In the genomic region with DNA sequence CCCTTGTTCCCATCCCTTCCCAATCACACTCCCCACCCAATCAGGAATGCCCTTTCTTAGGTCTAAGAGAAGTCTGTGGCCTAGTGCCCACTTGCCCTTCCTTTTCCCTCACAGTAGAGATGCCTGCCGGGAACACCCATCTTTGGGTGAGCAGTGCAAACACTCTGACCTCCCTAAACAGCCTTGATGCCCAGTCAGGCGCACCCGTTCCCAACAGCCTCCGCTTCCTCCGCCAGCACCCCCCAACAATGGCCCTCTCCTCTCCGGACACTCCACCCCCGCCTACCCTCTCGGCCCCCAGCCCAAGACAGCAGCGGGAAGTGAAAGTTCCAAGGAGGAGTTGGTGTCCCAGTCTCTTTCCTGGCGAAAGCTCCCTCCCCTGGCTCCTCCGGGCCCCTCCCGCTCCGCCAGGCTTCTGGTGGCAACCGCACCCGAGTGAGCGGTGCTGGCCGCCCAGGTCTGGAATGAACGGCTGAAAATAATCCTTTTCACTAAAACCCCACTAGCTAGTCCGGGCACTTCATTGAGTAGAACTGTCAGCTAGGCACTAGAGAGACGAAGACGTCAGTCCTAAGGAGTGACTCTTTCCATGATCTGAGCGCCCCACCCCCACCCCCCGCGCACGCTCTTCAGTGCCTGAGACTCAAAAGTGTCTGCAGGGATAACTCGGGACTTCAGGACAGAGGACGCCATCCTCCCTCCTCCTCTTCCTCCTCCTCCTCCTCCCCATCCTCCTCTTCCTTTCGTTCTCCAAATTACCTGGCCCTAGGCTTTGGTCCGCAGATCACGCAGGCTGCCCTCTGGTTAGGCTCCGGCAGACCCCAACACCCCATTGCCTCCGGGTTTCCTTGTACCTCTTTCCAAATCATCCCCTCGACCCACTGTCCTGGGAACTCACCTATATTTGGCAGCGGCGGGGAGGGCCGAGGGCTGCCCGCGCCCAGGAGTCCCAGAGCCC, we compare ENCODE assay signal across 8 mouse cellular contexts. TPM values are rescaled to one million over a fixed set of nuclear protein-coding genes. Genes with fewer than 3 reads are reported as not detected.
A peak's percentile ranks its signal among the peaks of the same experiment; 100 is the strongest.
DNase-seq lines count a peak whose midpoint lies in the region; ATAC-seq and TF ChIP-seq lines count a peak whose summit lies in the region.

No protein-coding gene starts in this region.

- ATAC-seq in forebrain, embryonic 12.5 days (ENCODE audit: low FRiP score) = peak; percentile 34
- ATAC-seq in limb, embryonic 13.5 days (ENCODE audit: low FRiP score, low read depth) = peak; percentile 21; the same call in 1 of the 2 replicates
- peak; percentile 47 for ATAC-seq in midbrain, postnatal 0 days (ENCODE audit: low FRiP score)

- H3K4me3 ChIP-seq in left cerebral cortex, adult 2 months = peak overlapping the region; percentile 80
- H3K4me3 ChIP-seq in forebrain, embryonic 12.5 days (replicated peaks) = peak overlapping the region; percentile 62
- peak overlapping the region; percentile 73 for H3K4me3 ChIP-seq in hindbrain, embryonic 10.5 days
- H3K4me3 ChIP-seq in limb, embryonic 13.5 days = peak overlapping the region; percentile 67
- peak overlapping the region; percentile 76 for H3K4me3 ChIP-seq in midbrain, postnatal 0 days (ENCODE audit: low read depth, low read length)

- intact Hi-C loops in left cerebral cortex, adult 2 months (cut with DNase I) = loop anchor here (10.0 kb wide), 1 partner anchor 136 kb away; no protein-coding TSS in a partner anchor
- intact Hi-C loops in left cerebral cortex, postnatal 4 days (cut with DNase I) = no loop called here

- DNase-seq in left cerebral cortex, adult 2 months (ENCODE audit: extremely low spot score in 1 of 2, low spot score in 2 of 2) = peak in 1 of 2 experiments; percentile 27
- no peak for DNase-seq in left cerebral cortex, postnatal 4 days
- DNase-seq in adrenal gland, postnatal 25 days = peak; percentile 54
- peak; percentile 25 for DNase-seq in hindbrain, embryonic 10.5 days (ENCODE audit: low spot score)
- peak; percentile 35 for DNase-seq in midbrain, postnatal 0 days (ENCODE audit: low spot score)
- DNase-seq in frontal cortex, postnatal 36 days (ENCODE audit: low spot score in 2 of 2) = no peak

- peak overlapping the region; percentile 59 for H3K9ac ChIP-seq in forebrain, embryonic 12.5 days
- H3K9ac ChIP-seq in limb, embryonic 13.5 days = peak overlapping the region; percentile 72
- H3K9ac ChIP-seq in midbrain, postnatal 0 days (replicated peaks; ENCODE audit: low read length, poor library complexity, severe bottlenecking) = peak overlapping the region; percentile 71

- no peak for TF ChIP-seq CTCF in left cerebral cortex, adult 2 months (IDR thresholded peaks at IDR 0.05)
- no peak for TF ChIP-seq CTCF in midbrain, postnatal 0 days (IDR thresholded peaks at IDR 0.05)

- peak overlapping the region; percentile 91 for H3K4me2 ChIP-seq in forebrain, embryonic 12.5 days
- peak overlapping the region; percentile 95 for H3K4me2 ChIP-seq in limb, embryonic 13.5 days (replicated peaks)
- H3K4me2 ChIP-seq in midbrain, postnatal 0 days (ENCODE audit: low read depth, low read length, poor library complexity, severe bottlenecking) = peak overlapping the region; percentile 96

- H3K9me3 ChIP-seq in forebrain, embryonic 12.5 days = no peaks in the 10 kb centered on the region
- no peaks in the 10 kb centered on the region for H3K9me3 ChIP-seq in hindbrain, embryonic 10.5 days
- no peaks in the 10 kb centered on the region for H3K9me3 ChIP-seq in limb, embryonic 13.5 days
- H3K9me3 ChIP-seq in midbrain, postnatal 0 days (ENCODE audit: low read length) = no peaks in the 10 kb centered on the region

- H3K36me3 ChIP-seq in forebrain, embryonic 12.5 days (replicated peaks) = no peaks in the 10 kb centered on the region; the same call in 1 of the 2 replicates
- H3K36me3 ChIP-seq in hindbrain, embryonic 10.5 days = peaks cover 28% of the 10 kb centered on the region
- peaks cover 31% of the 10 kb centered on the region for H3K36me3 ChIP-seq in limb, embryonic 13.5 days
- peaks cover 15% of the 10 kb centered on the region for H3K36me3 ChIP-seq in midbrain, postnatal 0 days (ENCODE audit: insufficient read depth, low read length)

- H3K4me1 ChIP-seq in forebrain, embryonic 12.5 days = peaks cover 19% of the 10 kb centered on the region
- peaks cover 46% of the 10 kb centered on the region for H3K4me1 ChIP-seq in hindbrain, embryonic 10.5 days (replicated peaks)
- H3K4me1 ChIP-seq in limb, embryonic 13.5 days = peaks cover 17% of the 10 kb centered on the region
- 0 out of 2 replicates have a peak, but pooled peaks cover 2% of the 10 kb centered on the region for H3K4me1 ChIP-seq in midbrain, postnatal 0 days (ENCODE audit: insufficient read depth, low read length)

- H3K27me3 ChIP-seq in forebrain, embryonic 12.5 days = peaks cover 44% of the 10 kb centered on the region
- H3K27me3 ChIP-seq in hindbrain, embryonic 10.5 days (ENCODE audit: insufficient read depth, poor library complexity, severe bottlenecking) = peaks cover 65% of the 10 kb centered on the region
- peaks cover 15% of the 10 kb centered on the region for H3K27me3 ChIP-seq in limb, embryonic 13.5 days
- H3K27me3 ChIP-seq in midbrain, postnatal 0 days (ENCODE audit: insufficient read depth, low read length) = no peaks in the 10 kb centered on the region

- H3K27ac ChIP-seq in left cerebral cortex, adult 2 months = peak overlapping the region; percentile 95
- H3K27ac ChIP-seq in forebrain, embryonic 12.5 days = peak overlapping the region; percentile 46; the same call in 1 of the 2 replicates
- H3K27ac ChIP-seq in hindbrain, embryonic 10.5 days = peak overlapping the region; percentile 86
- H3K27ac ChIP-seq in limb, embryonic 13.5 days = no peak overlapping the region
- peak overlapping the region; percentile 89 for H3K27ac ChIP-seq in midbrain, postnatal 0 days (ENCODE audit: low read depth, low read length)

- 1% methylated on average over 38 of the region's 38 CpGs for WGBS in forebrain, embryonic 12.5 days
- WGBS in hindbrain, embryonic 10.5 days = under 1% methylated on average over 38 of the region's 38 CpGs
- 2% methylated on average over 38 of the region's 38 CpGs for WGBS in limb, embryonic 13.5 days
- 1% methylated on average over 38 of the region's 38 CpGs for WGBS in midbrain, postnatal 0 days

RNA-seq across cellular contexts. Expression of a gene that starts 0.6 kb away (rescaled TPM):
- 100 to 1,000 TPM; 106 to 115 TPM for total RNA-seq in left cerebral cortex, adult 2 months (2021)
- total RNA-seq in left cerebral cortex, postnatal 4 days (2021) = 10 to 100 TPM; 84.1 to 91.0 TPM
- 50.4 and 65.1 TPM in 2 replicates for total RNA-seq in adrenal gland, postnatal 25 days (2021)
- 22.7 and 28.2 TPM in 2 replicates for polyA plus RNA-seq in forebrain, embryonic 12.5 days (2016; fragmentation: Nextera tagmentation; extraction: Ambion mirVana)
- 36.4 and 38.1 TPM in 2 replicates for polyA plus RNA-seq in hindbrain, embryonic 10.5 days (2016; fragmentation: Nextera tagmentation; extraction: Ambion mirVana)
- 50.3 and 52.2 TPM in 2 replicates for polyA plus RNA-seq in limb, embryonic 13.5 days (2015; fragmentation: Nextera tagmentation; extraction: Ambion mirVana)
- 63.4 and 88.8 TPM in 2 replicates for total RNA-seq in midbrain, postnatal 0 days (2014; rRNA removed)
- 73.6 and 79.4 TPM in 2 replicates for polyA plus RNA-seq in midbrain, postnatal 0 days (2015; fragmentation: Nextera tagmentation; extraction: Ambion mirVana)

RNA-seq across cellular contexts. Expression of a gene that starts 11.4 kb away (rescaled TPM):
- total RNA-seq in left cerebral cortex, adult 2 months (2021) = under 1 TPM in 1 of 2 experiments, not detected in 1; 0.21 TPM
- 1 to 10 TPM; 5.7 to 7.4 TPM for total RNA-seq in left cerebral cortex, postnatal 4 days (2021)
- 1.7 TPM in 1 of 2 replicates, not detected in the other for total RNA-seq in adrenal gland, postnatal 25 days (2021)
- 17.1 and 20.0 TPM in 2 replicates for polyA plus RNA-seq in forebrain, embryonic 12.5 days (2016; fragmentation: Nextera tagmentation; extraction: Ambion mirVana)
- 22.4 and 23.2 TPM in 2 replicates for polyA plus RNA-seq in hindbrain, embryonic 10.5 days (2016; fragmentation: Nextera tagmentation; extraction: Ambion mirVana)
- polyA plus RNA-seq in limb, embryonic 13.5 days (2015; fragmentation: Nextera tagmentation; extraction: Ambion mirVana) = 49.0 and 51.6 TPM in 2 replicates
- 3.0 and 7.9 TPM in 2 replicates for total RNA-seq in midbrain, postnatal 0 days (2014; rRNA removed)
- polyA plus RNA-seq in midbrain, postnatal 0 days (2015; fragmentation: Nextera tagmentation; extraction: Ambion mirVana) = 2.5 and 3.5 TPM in 2 replicates

RNA-seq across cellular contexts. Expression of a gene that starts 12.6 kb away (rescaled TPM):
- under 1 TPM; 0.29 to 0.40 TPM for total RNA-seq in left cerebral cortex, adult 2 months (2021)
- total RNA-seq in left cerebral cortex, postnatal 4 days (2021) = under 1 TPM; 0.74 to 0.92 TPM
- total RNA-seq in adrenal gland, postnatal 25 days (2021) = 0.38 and 0.76 TPM in 2 replicates
- polyA plus RNA-seq in forebrain, embryonic 12.5 days (2016; fragmentation: Nextera tagmentation; extraction: Ambion mirVana) = 0.13 and 0.22 TPM in 2 replicates
- 0.34 TPM in 1 of 2 replicates, not detected in the other for polyA plus RNA-seq in hindbrain, embryonic 10.5 days (2016; fragmentation: Nextera tagmentation; extraction: Ambion mirVana)
- polyA plus RNA-seq in limb, embryonic 13.5 days (2015; fragmentation: Nextera tagmentation; extraction: Ambion mirVana) = 0.27 and 0.34 TPM in 2 replicates
- not detected in 2 replicates for total RNA-seq in midbrain, postnatal 0 days (2014; rRNA removed)
- polyA plus RNA-seq in midbrain, postnatal 0 days (2015; fragmentation: Nextera tagmentation; extraction: Ambion mirVana) = 0.31 and 0.51 TPM in 2 replicates

RNA-seq across cellular contexts. Expression of a gene that starts 15.9 kb away (rescaled TPM):
- under 1 TPM in 1 of 2 experiments, not detected in 1; 0.28 TPM for total RNA-seq in left cerebral cortex, adult 2 months (2021)
- total RNA-seq in left cerebral cortex, postnatal 4 days (2021) = under 1 TPM; 0.22 to 0.97 TPM
- 0.55 TPM in 1 of 2 replicates, not detected in the other for total RNA-seq in adrenal gland, postnatal 25 days (2021)
- polyA plus RNA-seq in forebrain, embryonic 12.5 days (2016; fragmentation: Nextera tagmentation; extraction: Ambion mirVana) = 0.36 and 0.54 TPM in 2 replicates
- polyA plus RNA-seq in hindbrain, embryonic 10.5 days (2016; fragmentation: Nextera tagmentation; extraction: Ambion mirVana) = 0.09 and 0.33 TPM in 2 replicates
- polyA plus RNA-seq in limb, embryonic 13.5 days (2015; fragmentation: Nextera tagmentation; extraction: Ambion mirVana) = 0.38 and 0.51 TPM in 2 replicates
- total RNA-seq in midbrain, postnatal 0 days (2014; rRNA removed) = 0.05 TPM in 1 of 2 replicates, not detected in the other
- polyA plus RNA-seq in midbrain, postnatal 0 days (2015; fragmentation: Nextera tagmentation; extraction: Ambion mirVana) = 1.1 TPM in 2 replicates

RNA-seq across cellular contexts. Expression of a gene that starts 26.4 kb away (rescaled TPM):
- 10 to 100 TPM; 49.3 to 55.0 TPM for total RNA-seq in left cerebral cortex, adult 2 months (2021)
- 10 to 100 TPM; 64.7 to 66.2 TPM for total RNA-seq in left cerebral cortex, postnatal 4 days (2021)
- 0.27 TPM in 1 of 2 replicates, not detected in the other for total RNA-seq in adrenal gland, postnatal 25 days (2021)
- polyA plus RNA-seq in forebrain, embryonic 12.5 days (2016; fragmentation: Nextera tagmentation; extraction: Ambion mirVana) = 11.9 and 14.9 TPM in 2 replicates
- polyA plus RNA-seq in hindbrain, embryonic 10.5 days (2016; fragmentation: Nextera tagmentation; extraction: Ambion mirVana) = 5.9 and 10.7 TPM in 2 replicates
- 27.4 and 30.6 TPM in 2 replicates for polyA plus RNA-seq in limb, embryonic 13.5 days (2015; fragmentation: Nextera tagmentation; extraction: Ambion mirVana)
- total RNA-seq in midbrain, postnatal 0 days (2014; rRNA removed) = 93.5 and 115 TPM in 2 replicates
- 52.3 and 58.4 TPM in 2 replicates for polyA plus RNA-seq in midbrain, postnatal 0 days (2015; fragmentation: Nextera tagmentation; extraction: Ambion mirVana)

Comparison
In these comparisons a context has a peak if more than half of its experiments do, and no peak if none do; other contexts are left out.
1. DNase-seq: peak in adrenal gland, postnatal 25 days (single experiment), hindbrain, embryonic 10.5 days (single experiment) and midbrain, postnatal 0 days (single experiment); none in left cerebral cortex, postnatal 4 days (single experiment) and frontal cortex, postnatal 36 days (0 of 2).
2. Peak in every context shown above with its lines, with median percentiles within 50 percentile points of each other: H3K4me3 ChIP-seq, ATAC-seq, H3K4me2 ChIP-seq and H3K9ac ChIP-seq.